Mouse (Mus musculus): Measurements from ENCODE around the gene Serpinf1.

DNA sequence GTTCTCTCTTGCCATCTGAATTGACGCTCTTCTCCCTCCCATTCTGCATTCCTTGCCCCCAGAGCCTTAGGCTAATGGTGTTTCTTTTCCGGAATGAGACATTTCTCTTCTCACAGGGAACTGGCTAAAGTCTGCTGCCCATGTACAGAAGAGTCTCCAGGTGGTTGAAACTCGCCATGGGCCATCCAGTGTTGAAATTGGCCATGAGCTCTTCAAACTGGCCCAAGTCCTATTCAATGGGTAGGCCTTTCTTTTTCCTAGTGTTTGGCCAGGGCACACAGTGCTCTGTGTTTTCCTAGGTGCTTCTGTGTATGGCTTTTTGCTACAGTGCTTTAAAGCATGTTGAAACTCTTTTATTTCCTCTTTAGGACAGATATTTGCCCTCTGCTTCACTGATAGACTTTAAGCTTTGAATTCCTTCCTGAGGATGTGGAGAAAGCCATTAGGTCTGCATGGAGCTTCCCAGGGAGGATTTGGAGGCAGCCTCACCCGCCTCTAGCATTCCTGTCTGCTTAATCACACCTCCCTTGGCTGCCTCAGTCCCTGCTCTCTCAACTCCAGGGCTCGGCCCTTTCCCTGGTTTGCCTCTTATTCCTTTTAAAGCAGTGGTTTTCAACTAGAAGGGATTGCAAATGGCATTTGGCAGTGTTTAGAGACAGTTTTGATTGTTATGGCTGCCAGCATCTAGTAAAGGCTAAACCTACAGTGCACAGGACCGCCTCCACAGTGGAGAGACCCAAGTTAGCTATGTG is 19.0 kb downstream of the Serpinf1 start:
- TF ChIP-seq CTCF (IDR thresholded peaks at IDR 0.05; ENCODE audit: borderline replicate concordance, insufficient read depth, low read depth, low read length) (no peak), POLR2A (IDR thresholded peaks at IDR 0.05; ENCODE audit: borderline replicate concordance, insufficient read depth, low read length) (no peak)
